Mouse (Mus musculus) cerebellum, adult 8-10 months (tissue): ENCODE results near the gene Hcn3.
A peak's percentile ranks its signal among the peaks of the same experiment; 100 is the strongest.

Experiments
- DNase-seq: peaks from one replicate; pipeline ENCODE4 v3.0.0; 2022

Hcn3 gene

GRCm38 (mm10) chr3:89159616-89160344 lies at the start of gene Hcn3:
TSS of gene Hcn3 (minus strand) at chr3:89160196.
- no peak for DNase-seq

GRCm38 (mm10) chr3:89209731-89210130 lies 49.7 kb upstream of the Hcn3 start:
- no peak for DNase-seq

- DNase-seq = no peak
These were observed 48.7 kb upstream of the Hcn3 start for GRCm38 (mm10) chr3:89208736-89209135.

- no peak for DNase-seq
These were observed 48.2 kb upstream of the Hcn3 start for GRCm38 (mm10) chr3:89208075-89208657.

- no peak for DNase-seq
These were observed 46.7 kb upstream of the Hcn3 start for GRCm38 (mm10) chr3:89206695-89207094.

- no peak for DNase-seq
These were observed 46.1 kb upstream of the Hcn3 start for GRCm38 (mm10) chr3:89206079-89206478.

- no peak for DNase-seq
These were observed 43.1 kb upstream of the Hcn3 start for GRCm38 (mm10) chr3:89203142-89203514.

DNA sequence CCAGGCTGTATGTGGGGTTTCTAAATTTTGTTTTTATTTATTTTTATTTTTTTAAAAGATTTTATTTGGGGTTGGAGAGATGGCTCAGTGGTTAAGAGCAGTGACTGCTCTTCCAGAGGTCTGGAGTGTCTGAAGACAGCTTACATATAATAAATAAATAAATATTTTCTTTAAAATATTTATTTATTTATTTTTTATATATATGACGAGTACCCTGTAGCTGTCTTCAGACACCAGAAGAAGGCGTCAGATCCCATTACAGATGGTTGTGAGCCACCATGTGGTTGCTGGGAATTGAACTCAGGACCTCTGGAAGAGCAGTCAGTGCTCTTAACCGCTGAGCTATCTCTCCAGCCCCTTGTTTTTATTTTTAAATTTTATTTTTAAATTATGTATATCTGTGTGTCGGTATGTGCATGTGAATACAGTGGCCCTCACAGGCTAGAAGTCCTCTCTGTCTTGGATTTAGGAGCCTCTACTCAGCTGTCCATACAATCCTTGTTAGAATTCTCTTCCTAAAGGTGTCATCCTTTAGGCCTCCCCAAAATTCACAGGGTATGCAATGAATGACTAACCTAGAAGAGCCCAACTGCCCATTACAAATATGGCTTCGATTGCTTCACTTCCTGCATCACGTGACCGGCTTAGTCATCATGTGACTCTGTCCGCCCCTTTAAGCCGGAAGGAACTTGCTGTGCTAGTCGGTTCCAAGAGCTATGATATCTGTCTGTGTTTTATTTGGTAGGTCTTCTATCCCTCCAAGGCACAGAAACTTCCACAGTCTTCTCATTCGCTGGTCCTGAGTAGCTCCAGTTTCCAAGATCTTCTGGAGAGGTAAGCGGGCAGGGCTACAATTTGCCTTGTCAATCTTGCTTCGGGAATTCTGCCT lies 42.5 kb upstream of the Hcn3 start, which contains the start of gene Gba:
Gene Gba (plus strand): TSS at position 676 of the 889 bp plus-strand sequence.
- peak; percentile 86 for DNase-seq

DNA sequence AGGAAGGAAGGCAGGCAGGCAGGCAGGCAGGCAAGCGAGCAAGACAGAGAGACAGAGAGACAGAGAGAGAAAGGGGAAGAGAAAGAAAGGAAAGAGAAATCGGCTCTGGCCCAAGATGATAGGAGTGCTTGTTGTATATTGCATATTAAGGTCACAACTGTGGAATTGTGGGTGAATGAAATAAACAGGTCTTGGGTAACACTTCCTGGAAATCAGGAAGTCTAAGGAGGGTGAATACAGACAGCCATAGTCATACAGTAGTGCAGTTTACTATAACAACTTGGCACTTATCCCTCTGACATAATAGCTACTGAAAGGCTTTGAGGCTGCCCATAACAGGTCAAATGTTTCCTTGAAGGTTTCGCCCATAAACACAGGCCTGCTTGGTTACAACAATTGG lies 39.8 kb upstream of the Hcn3 start:
- DNase-seq = no peak

DNA sequence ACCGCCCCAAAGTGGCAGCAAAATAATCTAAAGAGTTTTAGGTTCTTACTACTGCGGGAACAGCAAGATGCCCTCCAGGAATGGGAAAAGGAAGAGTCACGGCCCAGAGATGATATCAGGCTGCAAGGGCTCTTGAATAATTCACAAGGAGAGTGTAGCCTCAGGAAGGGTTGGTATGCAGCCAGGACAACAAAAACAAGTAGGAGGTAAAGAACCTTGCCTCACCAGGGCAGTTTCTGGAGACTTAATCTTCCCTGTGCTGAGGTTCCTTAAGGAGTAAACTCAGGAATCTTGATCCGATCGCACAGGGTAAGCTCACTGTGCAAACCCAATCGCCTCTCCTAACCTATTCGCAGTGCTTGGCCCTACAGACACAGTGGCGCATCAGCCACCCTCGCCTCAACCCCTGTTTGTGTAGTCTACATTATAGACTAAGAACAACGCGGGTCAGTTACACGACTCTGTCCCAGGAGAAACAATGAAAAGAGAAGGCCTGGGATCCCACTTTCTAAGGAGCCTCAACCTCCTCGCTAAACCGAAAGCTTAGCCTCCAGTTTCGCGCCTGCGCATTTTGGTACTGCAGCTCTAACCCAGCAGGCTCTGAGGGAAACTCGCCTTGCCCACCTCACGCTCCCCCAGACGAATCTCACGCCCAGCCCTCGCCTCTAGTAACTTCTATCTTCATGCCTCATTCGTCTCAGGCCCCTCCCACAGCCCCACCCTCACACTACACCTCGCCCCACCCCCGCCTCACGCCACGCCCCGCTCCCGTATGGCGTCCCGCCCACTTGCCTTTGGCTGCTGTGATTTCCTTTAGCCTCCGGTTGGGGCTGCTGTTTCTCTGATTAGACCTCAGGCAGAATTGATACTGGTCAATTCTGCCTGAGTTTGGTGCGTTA lies 36.2 kb upstream of the Hcn3 start:
- DNase-seq = peak; percentile 75

DNA sequence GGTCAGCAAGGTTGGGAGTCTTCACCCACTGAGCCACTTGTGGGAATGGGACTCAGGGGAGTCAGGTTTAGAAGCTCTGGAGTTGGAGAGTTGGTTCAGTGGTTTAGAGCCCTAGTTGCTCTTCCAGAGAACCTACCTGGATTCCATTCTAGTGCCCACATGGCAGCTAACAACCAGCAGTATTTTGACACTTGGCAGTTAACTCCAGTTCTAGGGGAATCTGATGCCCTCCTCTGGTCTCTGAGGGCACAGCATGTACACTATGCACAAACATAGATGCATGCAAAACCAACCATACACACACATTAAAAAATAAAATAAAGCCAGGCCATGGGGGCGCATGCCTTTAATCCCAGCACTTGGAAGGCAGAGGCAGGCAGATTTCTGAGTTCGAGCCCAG lies 33.9 kb upstream of the Hcn3 start:
- no peak for DNase-seq

DNA sequence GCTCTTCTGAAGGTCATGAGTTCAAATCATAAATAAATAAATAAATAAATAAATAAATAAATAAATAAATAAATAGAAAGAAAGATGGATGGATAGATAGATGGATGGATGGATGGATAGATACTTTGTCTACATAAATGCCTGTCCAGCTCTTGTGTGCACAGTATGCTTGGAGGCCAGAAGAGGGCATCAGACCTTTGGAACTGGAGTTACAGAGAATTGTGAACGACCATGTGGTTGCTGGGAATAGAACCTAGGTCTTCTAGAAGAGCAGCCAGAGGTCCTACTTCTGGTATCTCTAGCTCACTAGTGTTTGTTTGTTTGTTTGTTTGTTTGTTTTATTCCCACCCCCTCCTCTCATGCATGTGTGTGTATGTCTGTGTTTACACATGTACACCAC lies 33.4 kb upstream of the Hcn3 start:
- DNase-seq = no peak

- no peak for DNase-seq
These were observed 30.4 kb upstream of the Hcn3 start for GRCm38 (mm10) chr3:89190436-89190835.

GRCm38 (mm10) chr3:89188478-89188875 lies 28.5 kb upstream of the Hcn3 start:
- DNase-seq = no peak

DNA sequence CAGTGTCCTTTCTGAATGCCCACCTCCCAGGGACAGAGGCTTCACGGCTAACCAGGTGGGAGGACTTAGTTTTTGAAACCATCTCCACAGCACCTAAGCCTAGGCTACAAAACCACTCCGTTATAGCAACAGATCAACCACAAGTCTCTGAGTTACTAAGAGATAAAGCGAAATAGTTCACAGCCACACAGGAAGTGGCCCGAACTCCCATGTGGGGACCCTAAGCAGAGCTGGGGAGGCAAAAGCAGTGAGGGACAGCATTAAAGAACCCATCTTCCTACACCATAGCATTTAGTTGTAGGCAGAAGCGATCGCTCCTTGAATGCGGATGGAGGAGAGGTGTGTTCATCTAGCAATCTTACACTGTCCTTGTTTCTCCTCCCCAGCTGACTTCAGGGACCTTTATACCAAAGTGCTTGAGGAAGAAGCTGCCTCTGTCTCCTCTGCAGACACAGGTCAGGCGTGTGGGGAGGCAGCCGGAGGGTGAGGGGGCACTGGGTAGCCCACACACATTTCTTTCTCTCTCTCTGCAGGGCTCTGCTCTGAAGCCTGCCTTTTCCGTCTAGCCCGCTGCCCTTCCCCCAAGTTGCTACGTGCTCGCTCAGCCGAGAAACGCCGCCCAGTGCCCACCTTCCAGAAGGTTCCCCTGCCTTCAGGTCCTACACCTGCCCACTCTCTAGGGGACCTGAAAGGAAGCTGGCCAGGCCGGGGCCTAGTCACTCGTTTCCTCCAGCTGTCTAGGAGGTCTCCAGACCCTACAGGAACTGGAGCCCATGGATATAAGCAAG lies 27.9 kb upstream of the Hcn3 start:
- DNase-seq = no peak

- DNase-seq = no peak
These were observed 27.2 kb upstream of the Hcn3 start for GRCm38 (mm10) chr3:89187197-89187596.

- no peak for DNase-seq
These were observed 23.9 kb upstream of the Hcn3 start for GRCm38 (mm10) chr3:89183959-89184315.

- peak; percentile 86 for DNase-seq
These were observed 23.3 kb upstream of the Hcn3 start, which contains the start of gene Fam189b for GRCm38 (mm10) chr3:89183058-89183958. TSS of gene Fam189b (plus strand) at chr3:89183143.

DNA sequence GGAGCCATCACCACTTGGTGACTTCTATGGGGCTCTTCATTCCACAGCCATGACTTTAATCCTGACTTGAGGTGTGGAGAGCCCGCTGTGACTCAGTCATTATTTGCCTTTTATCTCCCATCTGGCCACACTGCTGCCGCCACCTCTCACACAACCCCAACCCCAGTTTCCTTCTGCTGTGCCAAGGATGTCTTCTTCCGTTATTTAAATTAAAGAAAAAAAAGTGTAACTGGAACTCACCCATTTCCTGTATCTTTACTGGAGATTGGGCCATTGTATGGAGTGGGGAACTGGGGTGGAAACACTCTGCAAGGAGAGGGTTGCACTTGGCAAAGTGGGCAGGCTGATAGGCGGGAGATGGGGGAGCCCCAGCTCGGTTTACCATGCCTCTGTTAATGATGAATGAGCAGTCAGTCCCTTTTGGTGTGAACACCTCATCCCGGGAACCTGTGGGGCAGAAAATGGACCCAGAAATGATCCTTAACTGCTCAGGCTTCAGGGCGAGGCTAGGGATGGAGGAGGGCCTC lies 22.6 kb upstream of the Hcn3 start:
- DNase-seq = no peak

DNA sequence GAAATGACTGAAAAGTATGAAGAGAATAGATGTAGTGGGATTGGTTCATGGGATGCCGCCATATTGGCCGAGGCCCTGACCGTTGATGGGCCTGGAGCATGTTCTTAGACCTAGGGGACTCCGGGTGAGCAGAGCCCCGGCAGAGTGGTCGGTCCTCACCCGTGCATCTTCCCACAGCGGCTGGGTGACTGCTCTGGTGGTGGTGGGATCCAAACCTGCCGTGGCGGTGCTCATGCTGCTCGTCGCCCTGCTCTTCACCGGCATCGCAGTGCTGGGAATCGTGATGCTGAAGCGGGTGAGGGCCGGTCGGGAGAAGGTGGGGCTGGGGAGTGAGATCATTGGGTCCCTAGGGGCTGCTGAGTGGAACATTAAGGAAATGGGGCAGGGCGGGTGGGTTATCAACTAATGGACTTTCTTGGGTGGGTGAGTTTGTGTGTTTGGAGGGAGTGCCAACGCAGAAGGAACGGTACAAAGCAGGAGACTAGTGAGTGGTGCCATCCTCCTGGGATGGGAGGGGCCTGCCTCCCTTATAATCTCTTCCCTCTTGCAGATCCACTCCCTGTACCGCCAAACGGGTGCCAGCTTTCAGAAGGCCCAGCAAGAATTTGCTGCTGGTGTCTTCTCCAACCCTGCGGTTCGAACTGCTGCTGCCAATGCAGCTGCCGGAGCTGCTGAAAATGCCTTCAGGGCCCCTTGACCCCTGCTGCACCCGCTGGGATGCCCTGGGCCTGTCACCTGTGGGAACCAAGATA lies 21.9 kb upstream of the Hcn3 start:
- DNase-seq = no peak
